Mouse (Mus musculus): Measurements from ENCODE around the gene Tma7. TPM values are rescaled to one million over a fixed set of nuclear protein-coding genes. Genes with fewer than 3 reads are reported as not detected.

The Tma7 gene
- polyA plus RNA-seq, 1 experiment = 19.0 TPM

GRCm38 (mm10) chr9:109040216-109040615, 42.2 kb downstream of the Tma7 start:
- WGBS = 35% methylated on average over 8 of the region's 8 CpGs
- H3K4me3 ChIP-seq (replicated peaks; ENCODE audit: extremely low read depth, low read depth, low read length) = peak overlapping the region; percentile 87

GRCm38 (mm10) chr9:109039681-109040080, 42.7 kb downstream of the Tma7 start:
- H3K4me1 ChIP-seq (ENCODE audit: control insufficient read depth, insufficient read depth, low read length) = peaks cover 18% of the 10 kb centered on the region
- no peak for DNase-seq
- no peak for TF ChIP-seq POLR2A (IDR thresholded peaks at IDR 0.05; ENCODE audit: borderline replicate concordance, extremely low read depth, low read depth, low read length)
- no peak for TF ChIP-seq CTCF (IDR thresholded peaks at IDR 0.05; ENCODE audit: insufficient read depth, low read length)
- H3K4me3 ChIP-seq (replicated peaks; ENCODE audit: extremely low read depth, low read depth, low read length) = peak overlapping the region; percentile 87
- 36% methylated on average over 4 of the region's 4 CpGs for WGBS

More at GRCm38 (mm10) chr9:109040216-109040615, 42.2 kb downstream of the Tma7 start:
- H3K4me1 ChIP-seq (ENCODE audit: control insufficient read depth, insufficient read depth, low read length) = peaks cover 18% of the 10 kb centered on the region
- no peak for TF ChIP-seq POLR2A (IDR thresholded peaks at IDR 0.05; ENCODE audit: borderline replicate concordance, extremely low read depth, low read depth, low read length)
- no peak for TF ChIP-seq CTCF (IDR thresholded peaks at IDR 0.05; ENCODE audit: insufficient read depth, low read length)
- DNase-seq = no peak

- WGBS = 5% methylated on average over 8 of the region's 8 CpGs
- peak; percentile 69 for DNase-seq
- TF ChIP-seq POLR2A (IDR thresholded peaks at IDR 0.05; ENCODE audit: borderline replicate concordance, extremely low read depth, low read depth, low read length) (peak; percentile 61; the same call in 1 of the 2 replicates), CTCF (IDR thresholded peaks at IDR 0.05; ENCODE audit: insufficient read depth, low read length) (no peak)
- H3K4me1 ChIP-seq (ENCODE audit: control insufficient read depth, insufficient read depth, low read length) = peaks cover 18% of the 10 kb centered on the region
- peak overlapping the region; percentile 87 for H3K4me3 ChIP-seq (replicated peaks; ENCODE audit: extremely low read depth, low read depth, low read length)
These were observed 43.5 kb downstream of the Tma7 start for GRCm38 (mm10) chr9:109038901-109039364.

GRCm38 (mm10) chr9:109038086-109038895, 44.1 kb downstream of the Tma7 start, which contains the start of gene Shisa5:
TSS of gene Shisa5 (plus strand) at chr9:109038565.
- WGBS = 1% methylated on average over 39 of the region's 40 CpGs

GRCm38 (mm10) chr9:109032435-109032834, 50.0 kb downstream of the Tma7 start:
- Histone ChIP-seq H3K4me3 (replicated peaks; ENCODE audit: extremely low read depth, low read depth, low read length) (no peak overlapping the region), H3K4me1 (ENCODE audit: control insufficient read depth, insufficient read depth, low read length) (no peaks in the 10 kb centered on the region; the same call in 1 of the 2 replicates)
- no peak for TF ChIP-seq CTCF (IDR thresholded peaks at IDR 0.05; ENCODE audit: insufficient read depth, low read length)
- TF ChIP-seq POLR2A (IDR thresholded peaks at IDR 0.05; ENCODE audit: borderline replicate concordance, extremely low read depth, low read depth, low read length) = no peak
- 81% methylated on average over 6 of the region's 6 CpGs for whole genome bisulfite sequencing
- no peak for DNase-seq

More at GRCm38 (mm10) chr9:109038086-109038895, 44.1 kb downstream of the Tma7 start, which contains the start of gene Shisa5:
- DNase-seq = peak; percentile 86
- H3K4me3 ChIP-seq (replicated peaks; ENCODE audit: extremely low read depth, low read depth, low read length) = peak within 1 kb of the TSS; percentile 87
- H3K4me1 ChIP-seq (ENCODE audit: control insufficient read depth, insufficient read depth, low read length) = peaks cover 18% of the 10 kb centered on the region
- TF ChIP-seq POLR2A (IDR thresholded peaks at IDR 0.05; ENCODE audit: borderline replicate concordance, extremely low read depth, low read depth, low read length) (peak; percentile 93), CTCF (IDR thresholded peaks at IDR 0.05; ENCODE audit: insufficient read depth, low read length) (no peak)

- DNase-seq = no peak
- H3K4me3 ChIP-seq (replicated peaks; ENCODE audit: extremely low read depth, low read depth, low read length) = no peak overlapping the region
- 77% methylated on average over 8 of the region's 8 CpGs for WGBS
- no peaks in the 10 kb centered on the region; the same call in 1 of the 2 replicates for H3K4me1 ChIP-seq (ENCODE audit: control insufficient read depth, insufficient read depth, low read length)
- no peak for TF ChIP-seq CTCF (IDR thresholded peaks at IDR 0.05; ENCODE audit: insufficient read depth, low read length)
- TF ChIP-seq POLR2A (IDR thresholded peaks at IDR 0.05; ENCODE audit: borderline replicate concordance, extremely low read depth, low read depth, low read length) = no peak
These were observed 50.7 kb downstream of the Tma7 start for GRCm38 (mm10) chr9:109031686-109032085.

GRCm38 (mm10) chr9:109031001-109031400, 51.4 kb downstream of the Tma7 start:
- no peak for DNase-seq
- no peak for TF ChIP-seq CTCF (IDR thresholded peaks at IDR 0.05; ENCODE audit: insufficient read depth, low read length)
- TF ChIP-seq POLR2A (IDR thresholded peaks at IDR 0.05; ENCODE audit: borderline replicate concordance, extremely low read depth, low read depth, low read length) = no peak
- 92% methylated on average over 7 of the region's 7 CpGs for WGBS
- Histone ChIP-seq H3K4me3 (replicated peaks; ENCODE audit: extremely low read depth, low read depth, low read length) (no peak overlapping the region), H3K4me1 (ENCODE audit: control insufficient read depth, insufficient read depth, low read length) (no peaks in the 10 kb centered on the region; the same call in 1 of the 2 replicates)

GRCm38 (mm10) chr9:109030312-109030711, 52.1 kb downstream of the Tma7 start:
- Histone ChIP-seq H3K4me1 (ENCODE audit: control insufficient read depth, insufficient read depth, low read length) (no peaks in the 10 kb centered on the region; the same call in 1 of the 2 replicates), H3K4me3 (replicated peaks; ENCODE audit: extremely low read depth, low read depth, low read length) (no peak overlapping the region)
- DNase-seq = no peak
- WGBS = 67% methylated on average over 3 of the region's 3 CpGs
- TF ChIP-seq CTCF (IDR thresholded peaks at IDR 0.05; ENCODE audit: insufficient read depth, low read length) (no peak), POLR2A (IDR thresholded peaks at IDR 0.05; ENCODE audit: borderline replicate concordance, extremely low read depth, low read depth, low read length) (no peak)

GRCm38 (mm10) chr9:109028919-109029318, 53.5 kb downstream of the Tma7 start:
- no peak for DNase-seq
- TF ChIP-seq POLR2A (IDR thresholded peaks at IDR 0.05; ENCODE audit: borderline replicate concordance, extremely low read depth, low read depth, low read length) (no peak), CTCF (IDR thresholded peaks at IDR 0.05; ENCODE audit: insufficient read depth, low read length) (no peak)
- WGBS = 67% methylated on average over 5 of the region's 5 CpGs
- Histone ChIP-seq H3K4me3 (replicated peaks; ENCODE audit: extremely low read depth, low read depth, low read length) (no peak overlapping the region), H3K4me1 (ENCODE audit: control insufficient read depth, insufficient read depth, low read length) (no peaks in the 10 kb centered on the region; the same call in 1 of the 2 replicates)

Data from lung, adult 2 months (tissue).